ENCODE assay signal across 8 mouse cellular contexts in the genomic region with DNA sequence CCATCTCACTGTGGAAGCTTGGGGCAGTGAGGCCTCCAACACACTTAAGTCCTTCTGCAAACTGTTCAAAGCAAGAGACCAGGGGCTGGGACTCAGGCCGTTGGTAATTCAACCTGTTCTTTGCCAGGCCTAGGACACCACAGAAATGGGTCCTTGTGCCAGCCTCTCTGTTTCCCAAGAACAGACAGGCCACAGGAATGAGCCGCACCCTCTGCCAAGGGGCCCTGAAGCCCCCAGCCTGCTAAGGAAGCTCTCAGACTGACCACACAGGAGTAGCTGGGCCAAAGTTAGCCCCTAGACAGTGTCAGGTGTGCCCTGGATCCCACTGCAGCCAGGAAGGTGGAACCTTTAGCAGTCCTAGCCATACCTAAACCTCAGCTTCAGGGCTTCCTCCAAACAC. TPM values are rescaled to one million over a fixed set of nuclear protein-coding genes. Genes with fewer than 3 reads are reported as not detected.
DNase-seq lines count a peak whose midpoint lies in the region; ATAC-seq and TF ChIP-seq lines count a peak whose summit lies in the region.

No protein-coding gene starts in this region.

- 73% methylated on average over 2 of the region's 2 CpGs for WGBS in embryonic facial prominence, embryonic 11.5 days
- 46% methylated on average over 2 of the region's 2 CpGs for WGBS in heart, postnatal 0 days
- 58% methylated on average over 2 of the region's 2 CpGs for WGBS in liver, embryonic 15.5 days (ENCODE audit: insufficient replicate concordance)

- TF ChIP-seq EP300 in heart, postnatal 0 days (IDR thresholded peaks at IDR 0.05; ENCODE audit: low read depth) = no peak

- 0 out of 2 replicates have a peak, but pooled peaks cover 3% of the 10 kb centered on the region for H3K4me1 ChIP-seq in embryonic facial prominence, embryonic 11.5 days (ENCODE audit: control insufficient read depth, insufficient read depth, low read length)
- peaks cover 62% of the 10 kb centered on the region for H3K4me1 ChIP-seq in heart, postnatal 0 days (ENCODE audit: control insufficient read depth, insufficient read depth)
- H3K4me1 ChIP-seq in liver, embryonic 15.5 days (replicated peaks) = peaks cover 37% of the 10 kb centered on the region

- H3K9me3 ChIP-seq in embryonic facial prominence, embryonic 11.5 days (replicated peaks; ENCODE audit: control insufficient read depth, low read length) = no peaks in the 10 kb centered on the region
- H3K9me3 ChIP-seq in heart, postnatal 0 days (replicated peaks; ENCODE audit: control insufficient read depth, low read length) = no peaks in the 10 kb centered on the region
- no peaks in the 10 kb centered on the region for H3K9me3 ChIP-seq in liver, embryonic 15.5 days (replicated peaks)

- no peak overlapping the region for H3K27ac ChIP-seq in embryonic facial prominence, embryonic 11.5 days (replicated peaks; ENCODE audit: low read depth, low read length)
- H3K27ac ChIP-seq in heart, postnatal 0 days (ENCODE audit: low read depth) = peak overlapping the region; percentile 97
- no peak overlapping the region for H3K27ac ChIP-seq in liver, embryonic 15.5 days (replicated peaks)

- peak overlapping the region; percentile 80 for H3K9ac ChIP-seq in embryonic facial prominence, embryonic 11.5 days (replicated peaks; ENCODE audit: low read length)
- H3K9ac ChIP-seq in heart, postnatal 0 days (replicated peaks; ENCODE audit: low read depth, low read length) = peak overlapping the region; percentile 91
- H3K9ac ChIP-seq in liver, embryonic 15.5 days = peak overlapping the region; percentile 69; the same call in 1 of the 2 replicates

- H3K27me3 ChIP-seq in embryonic facial prominence, embryonic 11.5 days (ENCODE audit: control insufficient read depth, insufficient read depth, low read length) = no peaks in the 10 kb centered on the region
- H3K27me3 ChIP-seq in heart, postnatal 0 days (ENCODE audit: control insufficient read depth, insufficient read depth, low read length) = no peaks in the 10 kb centered on the region
- no peaks in the 10 kb centered on the region for H3K27me3 ChIP-seq in liver, embryonic 15.5 days

- H3K36me3 ChIP-seq in embryonic facial prominence, embryonic 11.5 days (replicated peaks; ENCODE audit: control insufficient read depth, insufficient read depth, low read depth, low read length) = no peaks in the 10 kb centered on the region
- peaks cover 8% of the 10 kb centered on the region for H3K36me3 ChIP-seq in heart, postnatal 0 days (replicated peaks; ENCODE audit: control insufficient read depth, insufficient read depth, low read length)
- H3K36me3 ChIP-seq in liver, embryonic 15.5 days (replicated peaks) = no peaks in the 10 kb centered on the region

- H3K4me2 ChIP-seq in embryonic facial prominence, embryonic 11.5 days (ENCODE audit: low read depth, low read length) = peak overlapping the region; percentile 87
- H3K4me2 ChIP-seq in heart, postnatal 0 days (ENCODE audit: low read depth, low read length) = peak overlapping the region; percentile 87
- peak overlapping the region; percentile 100 for H3K4me2 ChIP-seq in liver, embryonic 15.5 days

- DNase-seq in lung, adult 18-20 months = peak; percentile 37 to 46
- DNase-seq in lung, postnatal 25 days (ENCODE audit: low spot score) = no peak
- no peak for DNase-seq in embryonic facial prominence, embryonic 11.5 days (ENCODE audit: low spot score)
- DNase-seq in heart, postnatal 0 days (ENCODE audit: low spot score) = no peak
- peak; percentile 43 for DNase-seq in testis, postnatal 10 days (ENCODE audit: low spot score)
- no peak for DNase-seq in right cerebral cortex, postnatal 4 days
- DNase-seq in urinary bladder, adult 18-20 months (ENCODE audit: low spot score in 2 of 2) = no peak

- no peak for TF ChIP-seq CTCF in heart, postnatal 0 days (IDR thresholded peaks at IDR 0.05; ENCODE audit: low read depth)

- peak overlapping the region; percentile 91 for H3K4me3 ChIP-seq in embryonic facial prominence, embryonic 11.5 days (ENCODE audit: low read depth, low read length)
- H3K4me3 ChIP-seq in heart, postnatal 0 days (ENCODE audit: low read depth, low read length) = peak overlapping the region; percentile 87
- H3K4me3 ChIP-seq in liver, embryonic 15.5 days (replicated peaks) = peak overlapping the region; percentile 79

- ATAC-seq in embryonic facial prominence, embryonic 11.5 days (replicated peaks; ENCODE audit: insufficient number of reproducible peaks, low FRiP score, low TSS enrichment, low read depth) = no peak
- no peak for ATAC-seq in heart, postnatal 0 days (ENCODE audit: insufficient read depth, low read depth)
- no peak for ATAC-seq in liver, embryonic 15.5 days (ENCODE audit: insufficient read depth)

RNA-seq across cellular contexts. Expression of a gene that starts 1.1 kb away (rescaled TPM):
- 17.7 and 25.5 TPM in 2 replicates for polyA plus RNA-seq in embryonic facial prominence, embryonic 11.5 days (2014; fragmentation: Nextera tagmentation; extraction: Ambion mirVana)
- 104 and 114 TPM in 2 replicates for total RNA-seq in heart, postnatal 0 days (2014; rRNA removed; ENCODE audit: low replicate concordance)
- 22.5 and 24.5 TPM in 2 replicates for polyA plus RNA-seq in heart, postnatal 0 days (2015; fragmentation: Nextera tagmentation; extraction: Ambion mirVana)
- polyA plus RNA-seq in liver, embryonic 15.5 days (2015; fragmentation: Nextera tagmentation; extraction: Ambion mirVana) = 5.7 and 6.3 TPM in 2 replicates

RNA-seq across cellular contexts. Expression of a gene that starts 17.1 kb away (rescaled TPM):
- polyA plus RNA-seq in embryonic facial prominence, embryonic 11.5 days (2014; fragmentation: Nextera tagmentation; extraction: Ambion mirVana) = 59.5 and 72.1 TPM in 2 replicates
- total RNA-seq in heart, postnatal 0 days (2014; rRNA removed; ENCODE audit: low replicate concordance) = 5.6 and 17.9 TPM in 2 replicates
- 11.4 and 11.6 TPM in 2 replicates for polyA plus RNA-seq in heart, postnatal 0 days (2015; fragmentation: Nextera tagmentation; extraction: Ambion mirVana)
- polyA plus RNA-seq in liver, embryonic 15.5 days (2015; fragmentation: Nextera tagmentation; extraction: Ambion mirVana) = 20.3 and 22.1 TPM in 2 replicates

RNA-seq across cellular contexts. Expression of a gene that starts 17.1 kb away (rescaled TPM):
- 0.21 and 0.99 TPM in 2 replicates for polyA plus RNA-seq in embryonic facial prominence, embryonic 11.5 days (2014; fragmentation: Nextera tagmentation; extraction: Ambion mirVana)
- 0.19 TPM in 1 of 2 replicates, not detected in the other for total RNA-seq in heart, postnatal 0 days (2014; rRNA removed; ENCODE audit: low replicate concordance)
- 0.54 and 1.3 TPM in 2 replicates for polyA plus RNA-seq in heart, postnatal 0 days (2015; fragmentation: Nextera tagmentation; extraction: Ambion mirVana)
- polyA plus RNA-seq in liver, embryonic 15.5 days (2015; fragmentation: Nextera tagmentation; extraction: Ambion mirVana) = 0.40 and 0.41 TPM in 2 replicates

Comparison
In these comparisons a context has a peak if more than half of its experiments do, and no peak if none do; other contexts are left out.
1. DNase-seq: peak in lung, adult 18-20 months (2 of 2) and testis, postnatal 10 days (single experiment); none in lung, postnatal 25 days (single experiment), embryonic facial prominence, embryonic 11.5 days (single experiment), heart, postnatal 0 days (single experiment), right cerebral cortex, postnatal 4 days (single experiment) and urinary bladder, adult 18-20 months (0 of 2).
2. Peak in every context shown above with its lines, with median percentiles within 50 percentile points of each other: H3K4me2 ChIP-seq, H3K4me3 ChIP-seq and H3K9ac ChIP-seq.